In genomic region chr11:32220607-32221224, GRCm38 (mm10) we compare ENCODE assay signal across 8 mouse cellular contexts. TPM values are rescaled to one million over a fixed set of nuclear protein-coding genes. Genes with fewer than 3 reads are reported as not detected.
DNase-seq lines count a peak whose midpoint lies in the region; ATAC-seq and TF ChIP-seq lines count a peak whose summit lies in the region.

No protein-coding gene starts in this region.

- no peak for TF ChIP-seq CTCF in left cerebral cortex, adult 2 months (IDR thresholded peaks at IDR 0.05)
- no peak for TF ChIP-seq CTCF in cortical plate, adult 2 months (IDR thresholded peaks at IDR 0.05; ENCODE audit: extremely low read depth, insufficient read depth, low read length)
- TF ChIP-seq CTCF in hindbrain, postnatal 0 days (IDR thresholded peaks at IDR 0.05; ENCODE audit: low read depth): no peak

- H3K9me3 ChIP-seq in hindbrain, postnatal 0 days (ENCODE audit: low read length): no peaks in the 10 kb centered on the region

- H3ac ChIP-seq in myocyte (ENCODE audit: control insufficient read depth, insufficient read length): peak overlapping the region; percentile 74

- H3K27ac ChIP-seq in left cerebral cortex, adult 2 months: peak overlapping the region; percentile 66
- H3K27ac ChIP-seq in cortical plate, adult 2 months (ENCODE audit: insufficient read depth, low read length): no peak overlapping the region
- peak overlapping the region; percentile 79; the same call in 1 of the 2 replicates for H3K27ac ChIP-seq in hindbrain, postnatal 0 days

- H3K4me3 ChIP-seq in left cerebral cortex, adult 2 months: peak overlapping the region; percentile 69
- H3K4me3 ChIP-seq in cortical plate, adult 2 months (ENCODE audit: insufficient read depth, low read length): peak overlapping the region; percentile 41; the same call in 1 of the 2 replicates
- H3K4me3 ChIP-seq in hindbrain, postnatal 0 days (ENCODE audit: low read length): peak overlapping the region; percentile 70
- peak overlapping the region; percentile 62 for H3K4me3 ChIP-seq in myocyte

- ATAC-seq in hindbrain, postnatal 0 days: peak; percentile 3; the same call in 1 of the 2 replicates

- no peaks in the 10 kb centered on the region for H3K36me3 ChIP-seq in hindbrain, postnatal 0 days (ENCODE audit: insufficient read depth, low read length)
- no peaks in the 10 kb centered on the region for H3K36me3 ChIP-seq in myocyte (ENCODE audit: control insufficient read depth, insufficient read depth)

- H3K9ac ChIP-seq in hindbrain, postnatal 0 days (replicated peaks; ENCODE audit: low read length): peak overlapping the region; percentile 83; the same call in 1 of the 2 replicates

- peaks cover 2% of the 10 kb centered on the region for H3K4me1 ChIP-seq in cortical plate, adult 2 months (ENCODE audit: control insufficient read depth, insufficient read depth, low read length)
- H3K4me1 ChIP-seq in hindbrain, postnatal 0 days (ENCODE audit: insufficient read depth, low read length): peaks cover 15% of the 10 kb centered on the region

- no peak for DNase-seq in left cerebral cortex, adult 2 months (ENCODE audit: extremely low spot score in 1 of 2, low spot score in 2 of 2)
- no peak for DNase-seq in left cerebral cortex, postnatal 14 days (ENCODE audit: low spot score in 2 of 2)
- DNase-seq in hindbrain, postnatal 0 days (ENCODE audit: low spot score): no peak
- DNase-seq in ovary, postnatal 36 days (ENCODE audit: low spot score): no peak
- no peak for DNase-seq in cerebellum, adult 11-12 months
- DNase-seq in cerebellum, adult 11 months: no peak

- H3K27me3 ChIP-seq in hindbrain, postnatal 0 days (ENCODE audit: insufficient read depth, low read length): peaks cover 3% of the 10 kb centered on the region; the same call in 1 of the 2 replicates
- H3K27me3 ChIP-seq in myocyte (ENCODE audit: control insufficient read depth, insufficient read depth, insufficient read length): no peaks in the 10 kb centered on the region

- intact Hi-C loops in left cerebral cortex, adult 2 months (cut with DNase I): no loop called here
- intact Hi-C loops in left cerebral cortex, postnatal 14 days (cut with DNase I): loop anchor here (10.0 kb wide), 1 partner anchor 546 kb away; the partner anchor contains the start of gene Bod1

- peaks cover 58% of the 10 kb centered on the region for H3K79me2 ChIP-seq in myocyte (ENCODE audit: control insufficient read depth, insufficient read depth)

- WGBS in hindbrain, postnatal 0 days: 44% methylated on average over 10 of the region's 10 CpGs

- peak overlapping the region; percentile 97 for H3K4me2 ChIP-seq in hindbrain, postnatal 0 days (ENCODE audit: low read depth, low read length)
- H3K4me2 ChIP-seq in myocyte (ENCODE audit: low read depth): peak overlapping the region; percentile 81

- TF ChIP-seq POLR2A in cortical plate, adult 2 months (IDR thresholded peaks at IDR 0.05; ENCODE audit: extremely low read depth, insufficient read depth, low read length): no peak
- TF ChIP-seq POLR2A in myocyte (IDR thresholded peaks at IDR 0.05; ENCODE audit: insufficient read length, low read depth): no peak

TF ChIP-seq in myocyte, 11 proteins besides CTCF, POLR2A, EP300 and RAD21:
- TF ChIP-seq REST (IDR thresholded peaks at IDR 0.05; ENCODE audit: insufficient read depth, insufficient read length): peak; percentile 26
- TF ChIP-seq MAX (IDR thresholded peaks at IDR 0.05; ENCODE audit: low read depth): no peak
- TF ChIP-seq POLR2AphosphoS2 (IDR thresholded peaks at IDR 0.05; ENCODE audit: insufficient read length, low read depth): peak; percentile 16

RNA-seq across cellular contexts. Expression of gene Rhbdf1, which starts 1.4 kb away (rescaled TPM):
- total RNA-seq in left cerebral cortex, adult 2 months (2021): 10 to 100 TPM; 13.9 to 14.4 TPM
- total RNA-seq in left cerebral cortex, postnatal 14 days (2021): 10 to 100 TPM; 16.5 to 18.0 TPM
- polyA plus RNA-seq in cortical plate, adult 2 months (2012; rRNA removed): 25.6 and 26.9 TPM in 2 replicates
- total RNA-seq in hindbrain, postnatal 0 days (2014; rRNA removed): 65.4 and 97.4 TPM in 2 replicates
- polyA plus RNA-seq in hindbrain, postnatal 0 days (2015; fragmentation: Nextera tagmentation; extraction: Ambion mirVana): 22.8 and 22.9 TPM in 2 replicates
- polyA plus RNA-seq in myocyte (2012; fragmentation: generic; extraction: Trizol): 73.3 TPM

RNA-seq across cellular contexts. Expression of gene Mpg, which starts 5.6 kb away (rescaled TPM):
- total RNA-seq in left cerebral cortex, adult 2 months (2021): 10 to 100 TPM; 17.5 to 19.1 TPM
- total RNA-seq in left cerebral cortex, postnatal 14 days (2021): 10 to 100 TPM; 18.7 to 20.5 TPM
- 14.2 and 15.4 TPM in 2 replicates for polyA plus RNA-seq in cortical plate, adult 2 months (2012; rRNA removed)
- total RNA-seq in hindbrain, postnatal 0 days (2014; rRNA removed): 24.5 and 30.0 TPM in 2 replicates
- 27.7 TPM in 2 replicates for polyA plus RNA-seq in hindbrain, postnatal 0 days (2015; fragmentation: Nextera tagmentation; extraction: Ambion mirVana)
- polyA plus RNA-seq in myocyte (2012; fragmentation: generic; extraction: Trizol): 23.8 TPM

RNA-seq across cellular contexts. Expression of gene Snrnp25, which starts 15.5 kb away (rescaled TPM):
- total RNA-seq in left cerebral cortex, adult 2 months (2021): 10 to 100 TPM; 19.2 to 24.6 TPM
- total RNA-seq in left cerebral cortex, postnatal 14 days (2021): 10 to 100 TPM; 24.9 to 26.2 TPM
- polyA plus RNA-seq in cortical plate, adult 2 months (2012; rRNA removed): 51.8 and 57.0 TPM in 2 replicates
- total RNA-seq in hindbrain, postnatal 0 days (2014; rRNA removed): 18.1 and 21.7 TPM in 2 replicates
- polyA plus RNA-seq in hindbrain, postnatal 0 days (2015; fragmentation: Nextera tagmentation; extraction: Ambion mirVana): 52.6 and 61.3 TPM in 2 replicates
- 58.3 TPM for polyA plus RNA-seq in myocyte (2012; fragmentation: generic; extraction: Trizol)

RNA-seq across cellular contexts. Expression of gene Il9r, which starts 20.6 kb away (rescaled TPM):
- total RNA-seq in left cerebral cortex, adult 2 months (2021): not detected
- not detected for total RNA-seq in left cerebral cortex, postnatal 14 days (2021)
- polyA plus RNA-seq in cortical plate, adult 2 months (2012; rRNA removed): 0.06 and 0.15 TPM in 2 replicates
- total RNA-seq in hindbrain, postnatal 0 days (2014; rRNA removed): not detected in 2 replicates
- polyA plus RNA-seq in hindbrain, postnatal 0 days (2015; fragmentation: Nextera tagmentation; extraction: Ambion mirVana): not detected in 2 replicates
- 0.01 TPM for polyA plus RNA-seq in myocyte (2012; fragmentation: generic; extraction: Trizol)

RNA-seq across cellular contexts. Expression of gene Nprl3, which starts 46.8 kb away (rescaled TPM):
- 10 to 100 TPM; 45.2 to 52.2 TPM for total RNA-seq in left cerebral cortex, adult 2 months (2021)
- total RNA-seq in left cerebral cortex, postnatal 14 days (2021): 10 to 100 TPM; 47.0 to 57.0 TPM
- 78.7 and 80.9 TPM in 2 replicates for polyA plus RNA-seq in cortical plate, adult 2 months (2012; rRNA removed)
- 38.4 and 53.0 TPM in 2 replicates for total RNA-seq in hindbrain, postnatal 0 days (2014; rRNA removed)
- 39.2 and 39.8 TPM in 2 replicates for polyA plus RNA-seq in hindbrain, postnatal 0 days (2015; fragmentation: Nextera tagmentation; extraction: Ambion mirVana)
- polyA plus RNA-seq in myocyte (2012; fragmentation: generic; extraction: Trizol): 57.4 TPM
